Mouse (Mus musculus) hindbrain, postnatal 0 days (tissue): ENCODE results near the gene Mettl21a. TPM values are rescaled to one million over a fixed set of nuclear protein-coding genes. Genes with fewer than 3 reads are reported as not detected.
"Not testable (repeated sequence)": the region's sequence is repeated elsewhere in the genome, so short reads cannot be mapped to it uniquely, and the experiment has no call there.

Experiments
- ATAC-seq: fragments of 200-750 bp; cut with Nextera tagmentation; 2 replicates; pipeline ENCODE4 v1.8.0; 2017; ENCODE audit warnings: mild to moderate bottlenecking, moderate TSS enrichment, moderate library complexity
- DNase-seq: peaks from one replicate; pipeline ENCODE4 v3.0.0-alpha.2; 2015; ENCODE audit warnings: low spot score
- H3K27ac ChIP-seq: fragments of 300-500 bp; sonication (generic); 2 replicates; pipeline ENCODE4 v1.5.1; 2014; ENCODE audit warnings: mild to moderate bottlenecking
- H3K27me3 ChIP-seq: fragments of 300-500 bp; sonication (generic); 2 replicates; pipeline ENCODE4 v1.6.1; 2014; ENCODE audit warnings: low read length, mixed read lengths; ENCODE audit not compliant: insufficient read depth
- H3K36me3 ChIP-seq: fragments of 300-500 bp; sonication (generic); 2 replicates; pipeline ENCODE4 v1.6.1; 2014; ENCODE audit warnings: low read length, mixed read lengths; ENCODE audit not compliant: insufficient read depth
- H3K4me1 ChIP-seq: fragments of 300-500 bp; sonication (generic); 2 replicates; pipeline ENCODE4 v1.6.1; 2014; ENCODE audit warnings: antibody characterized with exemption, low read length, mixed read lengths; ENCODE audit not compliant: insufficient read depth
- H3K4me2 ChIP-seq: fragments of 300-500 bp; sonication (generic); 2 replicates; pipeline ENCODE4 v1.6.1; 2014; ENCODE audit warnings: low read depth, mild to moderate bottlenecking, low read length, moderate library complexity, mixed read lengths
- H3K4me3 ChIP-seq: fragments of 300-500 bp; sonication (generic); 2 replicates; pipeline ENCODE4 v1.5.1; 2014; ENCODE audit warnings: low read length
- H3K9ac ChIP-seq: fragments of 300-500 bp; sonication (generic); replicated peaks from 2 replicates; pipeline ENCODE4 v1.6.1; 2014; ENCODE audit warnings: mild to moderate bottlenecking, low read length, moderate library complexity, mixed read lengths
- H3K9me3 ChIP-seq: fragments of 300-500 bp; sonication (generic); 2 replicates; pipeline ENCODE4 v1.6.1; 2016; ENCODE audit warnings: low read length, mixed read lengths
- CTCF ChIP-seq: IDR thresholded peaks from 2 replicates; pipeline ENCODE4 v1.5.1; 2016; ENCODE audit warnings: antibody characterized with exemption, control low read depth, low read depth
- WGBS: fragments of 180-500 bp; shearing (Covaris S2); extraction: QIAGEN DNeasy Blood & Tissue Kit; methylation state at CpG from one replicate; pipeline ENCODE4 v1.1.7; 2014; 5-methylcytosine and 5-hydroxymethylcytosine counted together
- polyA plus RNA-seq: library from polyadenylated mRNA; unstranded; fragments of >200 nt; fragmentation: Nextera tagmentation; extraction: Ambion mirVana; gene quantifications from 2 replicates; pipeline ENCODE4 v1.2.1, GENCODE M21; 2015
- total RNA-seq: library from RNA; depleted of rRNA; stranded (reverse); fragments of >200 nt; gene quantifications from 2 replicates; pipeline ENCODE4 v1.2.3, GENCODE M21; 2014

The Mettl21a gene
- total and polyA plus RNA-seq, 2 experiments from 2014 or later: 12.9 to 16.4 TPM

DNA sequence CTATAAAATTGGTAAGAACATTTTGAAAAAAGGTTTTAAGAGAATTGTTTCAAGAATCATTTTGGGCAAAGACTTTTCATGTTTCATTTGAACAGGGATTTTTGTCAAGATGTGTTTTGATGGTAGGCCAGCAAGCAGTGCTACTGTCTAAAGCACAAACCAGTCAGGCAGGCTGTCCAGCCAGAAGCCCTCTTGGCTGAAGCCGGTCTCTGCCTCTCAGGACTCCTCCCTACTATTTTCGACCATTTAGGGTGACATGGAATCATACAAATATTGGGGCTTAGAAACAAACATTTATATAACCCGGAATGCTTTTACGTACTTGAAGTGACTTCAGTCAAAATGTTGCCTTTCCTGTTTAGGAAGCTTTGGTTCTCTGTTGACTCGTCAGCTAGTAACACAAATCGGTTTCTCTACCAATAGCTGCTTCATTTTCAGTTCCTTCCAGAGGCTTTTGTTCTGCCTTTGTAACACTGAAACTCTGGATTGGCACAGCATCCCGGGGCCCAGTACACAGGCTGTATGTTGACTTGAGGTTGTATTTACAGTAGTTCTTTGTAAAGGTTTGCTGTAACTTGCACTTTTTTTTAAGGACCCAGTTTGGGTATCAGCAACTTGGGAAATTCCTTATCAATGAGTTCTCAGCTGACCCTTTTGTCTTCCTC is 16.5 kb downstream of the Mettl21a start:
- no peak for DNase-seq
- no peaks in the 10 kb centered on the region for H3K9me3 ChIP-seq

DNA sequence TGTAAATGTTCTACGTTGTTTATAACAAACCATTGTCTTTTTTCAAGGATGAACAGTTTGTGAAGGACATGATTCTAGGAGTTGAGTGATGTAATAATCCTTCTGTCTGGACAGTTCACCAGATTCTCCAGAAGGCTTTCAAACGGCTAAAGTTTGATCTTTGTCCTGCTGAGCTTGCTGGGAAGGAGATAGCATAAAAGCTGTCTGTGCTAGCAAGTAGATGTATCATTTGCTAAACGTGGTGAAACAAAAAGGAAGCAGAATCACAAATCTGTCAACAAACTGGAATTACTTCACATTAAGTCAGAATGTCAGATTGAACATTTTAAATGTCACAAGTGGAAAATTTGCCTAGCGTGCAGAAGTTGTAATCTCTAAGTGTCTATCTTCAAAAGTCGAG is 18.1 kb downstream of the Mettl21a start:
- 52% methylated on average over 5 of the region's 5 CpGs for WGBS
- no peaks in the 10 kb centered on the region for H3K27me3 ChIP-seq
- no peaks in the 10 kb centered on the region for H3K4me1 ChIP-seq
- no peaks in the 10 kb centered on the region; the same call in 1 of the 2 replicates for H3K36me3 ChIP-seq
- TF ChIP-seq CTCF: no peak
- H3K27ac ChIP-seq: no peak overlapping the region
- no peaks in the 10 kb centered on the region for H3K9me3 ChIP-seq
- H3K4me3 ChIP-seq: no peak overlapping the region
- no peak for ATAC-seq
- H3K4me2 ChIP-seq: no peak overlapping the region
- no peak for DNase-seq
- H3K9ac ChIP-seq: no peak overlapping the region

More for the DNA sequence above, 16.5 kb downstream of the Mettl21a start:
- no peak for TF ChIP-seq CTCF
- 0 out of 2 replicates have a peak overlapping the region, but pooled peaks have one; percentile 1 for H3K27ac ChIP-seq
- H3K4me2 ChIP-seq: no peak overlapping the region
- no peaks in the 10 kb centered on the region for H3K27me3 ChIP-seq
- H3K36me3 ChIP-seq: no peaks in the 10 kb centered on the region; the same call in 1 of the 2 replicates
- no peaks in the 10 kb centered on the region for H3K4me1 ChIP-seq
- no peak overlapping the region for H3K4me3 ChIP-seq
- H3K9ac ChIP-seq: no peak overlapping the region
- ATAC-seq: no peak
- WGBS: 81% methylated on average over 7 of the region's 7 CpGs

- Histone ChIP-seq H3K4me3 (no peak overlapping the region), H3K9ac (no peak overlapping the region), H3K36me3 (peaks cover 16% of the 10 kb centered on the region; the same call in 1 of the 2 replicates), H3K9me3 (no peaks in the 10 kb centered on the region), H3K27ac (no peak overlapping the region), H3K27me3 (no peaks in the 10 kb centered on the region), H3K4me1 (no peaks in the 10 kb centered on the region), H3K4me2 (no peak overlapping the region)
- no peak for DNase-seq
- TF ChIP-seq CTCF: no peak
- 90% methylated on average over 3 of the region's 3 CpGs for WGBS
- ATAC-seq: no peak
These were observed 38.2 kb downstream of the Mettl21a start for GRCm38 (mm10) chr1:64578801-64579200.

GRCm38 (mm10) chr1:64577911-64578310 is 39.1 kb downstream of the Mettl21a start:
- H3K27ac ChIP-seq, H3K9ac ChIP-seq, H3K4me3 ChIP-seq, ATAC-seq, H3K4me1 ChIP-seq, H3K9me3 ChIP-seq, H3K27me3 ChIP-seq, H3K4me2 ChIP-seq, DNase-seq: not testable (repeated sequence)
- H3K36me3 ChIP-seq: peaks cover 16% of the 10 kb centered on the region; the same call in 1 of the 2 replicates
- 51% methylated on average over 9 of the region's 9 CpGs for WGBS

DNA sequence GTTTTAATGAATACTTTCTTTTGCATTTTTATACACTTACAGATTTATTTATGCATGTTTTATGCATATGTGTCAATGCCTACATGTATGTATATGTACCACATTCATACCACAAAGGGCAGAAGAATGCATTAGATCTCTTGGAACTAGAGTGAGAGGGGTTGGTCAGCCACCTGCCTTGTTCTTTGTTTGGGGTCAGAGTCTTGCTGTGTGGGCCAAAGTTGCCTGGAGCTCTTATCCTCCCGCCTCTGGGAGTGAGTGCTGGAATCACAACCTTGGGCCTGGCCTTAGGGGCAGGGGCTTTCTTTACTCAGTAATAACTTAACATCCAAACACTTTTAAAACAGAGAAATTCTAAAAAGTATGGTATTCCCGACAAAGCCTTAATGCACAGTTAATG is 40.3 kb downstream of the Mettl21a start:
- Histone ChIP-seq H3K27me3 (no peaks in the 10 kb centered on the region), H3K36me3 (peaks cover 13% of the 10 kb centered on the region; the same call in 1 of the 2 replicates), H3K9ac (no peak overlapping the region), H3K4me2 (no peak overlapping the region), H3K4me1 (no peaks in the 10 kb centered on the region), H3K4me3 (no peak overlapping the region), H3K27ac (no peak overlapping the region), H3K9me3 (no peaks in the 10 kb centered on the region)
- WGBS: 64% methylated on average over 2 of the region's 2 CpGs
- TF ChIP-seq CTCF: no peak
- ATAC-seq (no peak), DNase-seq (no peak)

DNA sequence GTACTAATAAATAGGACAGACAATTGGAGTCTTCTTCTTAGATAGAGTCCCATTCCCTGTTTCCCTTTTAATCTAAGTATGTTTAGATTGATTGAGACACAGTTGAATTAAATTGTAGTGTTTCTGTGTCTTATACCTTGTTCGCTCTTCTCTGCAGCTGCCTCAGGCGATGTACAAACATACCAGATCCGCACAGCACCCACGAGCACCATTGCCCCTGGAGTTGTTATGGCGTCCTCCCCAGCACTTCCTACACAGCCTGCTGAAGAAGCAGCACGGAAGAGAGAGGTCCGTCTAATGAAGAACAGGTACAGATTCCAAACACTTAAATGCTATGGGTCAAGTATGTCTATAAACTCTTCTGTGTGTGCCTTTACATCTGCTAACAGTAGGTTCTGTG is 41.0 kb downstream of the Mettl21a start:
- no peaks in the 10 kb centered on the region for H3K4me1 ChIP-seq
- H3K4me3 ChIP-seq: no peak overlapping the region
- peaks cover 13% of the 10 kb centered on the region; the same call in 1 of the 2 replicates for H3K36me3 ChIP-seq
- TF ChIP-seq CTCF: no peak
- DNase-seq (no peak), ATAC-seq (no peak)
- no peak overlapping the region for H3K27ac ChIP-seq
- no peak overlapping the region for H3K9ac ChIP-seq
- H3K27me3 ChIP-seq: no peaks in the 10 kb centered on the region
- H3K4me2 ChIP-seq: no peak overlapping the region
- 89% methylated on average over 7 of the region's 7 CpGs for WGBS
- H3K9me3 ChIP-seq: no peaks in the 10 kb centered on the region

- no peak for DNase-seq
- no peak overlapping the region for H3K9ac ChIP-seq
- ATAC-seq: no peak
- H3K27me3 ChIP-seq: no peaks in the 10 kb centered on the region
- H3K4me2 ChIP-seq: no peak overlapping the region
- H3K36me3 ChIP-seq: peaks cover 3% of the 10 kb centered on the region; the same call in 1 of the 2 replicates
- H3K4me3 ChIP-seq: no peak overlapping the region
- no peak overlapping the region for H3K27ac ChIP-seq
- H3K9me3 ChIP-seq: no peaks in the 10 kb centered on the region
- no peaks in the 10 kb centered on the region for H3K4me1 ChIP-seq
- no peak for TF ChIP-seq CTCF
These were observed 48.8 kb downstream of the Mettl21a start for GRCm38 (mm10) chr1:64568206-64568605.
